11 mouse cellular contexts compared by ENCODE assay signal in the genomic region with DNA sequence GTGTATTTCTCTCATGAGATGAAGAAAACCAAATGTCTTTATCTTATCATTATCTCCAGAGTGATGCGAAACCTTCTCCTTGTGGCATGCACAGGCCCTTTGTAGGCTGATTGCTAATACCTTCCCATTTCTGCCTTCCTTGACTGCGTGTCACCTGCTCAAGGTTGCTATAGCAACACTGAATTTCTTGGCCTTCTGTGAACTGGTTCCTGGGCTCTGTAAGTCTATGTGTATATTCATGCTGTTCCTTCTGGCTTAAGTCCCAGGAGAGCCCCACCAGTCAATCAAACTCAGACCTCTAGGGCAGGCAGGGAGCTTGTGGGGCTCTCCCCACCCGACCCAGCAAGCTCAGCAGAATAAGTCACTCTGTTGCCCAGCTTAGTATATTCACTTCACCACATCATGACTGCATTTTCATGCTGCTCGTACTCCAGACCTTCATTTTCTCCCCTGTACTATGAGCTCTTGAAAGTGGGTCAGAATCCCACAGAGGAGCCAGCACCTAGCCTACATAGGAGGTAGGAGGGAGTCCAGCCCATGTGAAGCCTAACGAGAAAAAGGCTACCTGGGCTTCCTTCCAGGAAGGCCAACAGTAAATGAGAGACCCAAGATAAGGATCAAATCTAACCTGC.
A peak's percentile ranks its signal among the peaks of the same experiment; 100 is the strongest.
DNase-seq lines count a peak whose midpoint lies in the region; ATAC-seq and TF ChIP-seq lines count a peak whose summit lies in the region.
"Had no signal": no experiment of that assay in that cellular context is flagged by ENCODE, and none has a peak within 500 bp of the region (broad histone marks: within the 10 kb centered on the region; RNA-seq: fewer than 3 reads in every experiment).

No protein-coding gene starts in this region.

- peaks cover 4% of the 10 kb centered on the region; the same call in 1 of the 2 replicates for H3K4me1 ChIP-seq in cerebellum, adult 2 months (ENCODE audit: control insufficient read depth, insufficient read depth, low read length)
- peaks cover 15% of the 10 kb centered on the region; the same call in 1 of the 2 replicates for H3K4me1 ChIP-seq in lung, embryonic 15.5 days
- H3K4me1 ChIP-seq in midbrain, embryonic 14.5 days (ENCODE audit: control insufficient read depth, insufficient read depth, low read length), result peaks cover 13% of the 10 kb centered on the region

- WGBS in cerebellum, adult 2 months, result 35% methylated on average over 5 of the region's 5 CpGs
- WGBS in lung, embryonic 15.5 days, result 53% methylated on average over 5 of the region's 5 CpGs
- WGBS in midbrain, embryonic 14.5 days, result 43% methylated on average over 5 of the region's 5 CpGs

- H3K9me3 ChIP-seq in lung, embryonic 15.5 days, result no peaks in the 10 kb centered on the region
- H3K9me3 ChIP-seq in midbrain, embryonic 14.5 days (ENCODE audit: control insufficient read depth, low read length), result no peaks in the 10 kb centered on the region
- H3K9me3 ChIP-seq: embryonic facial prominence, embryonic 12.5 days had no signal

- no peak for TF ChIP-seq CTCF in cerebellum, adult 2 months (IDR thresholded peaks at IDR 0.05; ENCODE audit: borderline replicate concordance, insufficient read depth, low read depth, low read length)

- H3K27me3 ChIP-seq in cerebellum, adult 2 months (ENCODE audit: control insufficient read depth, insufficient read depth, low read length), result no peaks in the 10 kb centered on the region
- no peaks in the 10 kb centered on the region for H3K27me3 ChIP-seq in lung, embryonic 15.5 days
- H3K27me3 ChIP-seq in midbrain, embryonic 14.5 days (ENCODE audit: control insufficient read depth, insufficient read depth, low read length), result no peaks in the 10 kb centered on the region
- H3K27me3 ChIP-seq: embryonic facial prominence, embryonic 12.5 days had no signal

- no peaks in the 10 kb centered on the region for H3K36me3 ChIP-seq in lung, embryonic 15.5 days
- no peaks in the 10 kb centered on the region for H3K36me3 ChIP-seq in midbrain, embryonic 14.5 days (ENCODE audit: control insufficient read depth, insufficient read depth, low read length)
- H3K36me3 ChIP-seq: embryonic facial prominence, embryonic 12.5 days had no signal

- H3K9ac ChIP-seq in lung, embryonic 15.5 days, result no peak overlapping the region
- no peak overlapping the region for H3K9ac ChIP-seq in midbrain, embryonic 14.5 days (replicated peaks; ENCODE audit: low read length)
- H3K9ac ChIP-seq: embryonic facial prominence, embryonic 12.5 days had no signal

- no peak overlapping the region for H3K27ac ChIP-seq in cerebellum, adult 2 months (ENCODE audit: insufficient read depth, low read length)
- no peak overlapping the region; the same call in 1 of the 2 replicates for H3K27ac ChIP-seq in lung, embryonic 15.5 days
- H3K27ac ChIP-seq in midbrain, embryonic 14.5 days (replicated peaks; ENCODE audit: low read depth, low read length), result peak overlapping the region; percentile 71
- H3K27ac ChIP-seq: embryonic facial prominence, embryonic 12.5 days; kidney, postnatal 0 days had no signal

- ATAC-seq in lung, embryonic 15.5 days (ENCODE audit: borderline replicate concordance, extremely low read depth, low FRiP score, low TSS enrichment), result peak; percentile 65; the same call in 1 of the 2 replicates
- peak; percentile 50; the same call in 1 of the 2 replicates for ATAC-seq in midbrain, embryonic 14.5 days (ENCODE audit: low FRiP score, low TSS enrichment)

- DNase-seq in cerebellum, adult 2 months, result peak; percentile 13 to 21
- DNase-seq in cerebellum, adult 11 months, result no peak
- DNase-seq in lung, postnatal 10 days, result no peak
- DNase-seq in cerebellum, postnatal 25 days, result peak; percentile 10 to 15
- peak; percentile 79 for DNase-seq in midbrain, embryonic 14.5 days
- no peak for DNase-seq in ovary, postnatal 14 days (ENCODE audit: low spot score)
- DNase-seq in adrenal gland, postnatal 36 days, result no peak
- DNase-seq: gastrocnemius, postnatal 10 days had no signal

- no peak overlapping the region for H3K4me2 ChIP-seq in lung, embryonic 15.5 days
- no peak overlapping the region for H3K4me2 ChIP-seq in midbrain, embryonic 14.5 days (ENCODE audit: low read length)
- H3K4me2 ChIP-seq: embryonic facial prominence, embryonic 12.5 days had no signal

- H3K4me3 ChIP-seq in cerebellum, adult 2 months (replicated peaks; ENCODE audit: insufficient read depth, low read depth, low read length), result no peak overlapping the region
- no peak overlapping the region for H3K4me3 ChIP-seq in lung, embryonic 15.5 days
- no peak overlapping the region for H3K4me3 ChIP-seq in midbrain, embryonic 14.5 days (replicated peaks; ENCODE audit: low read depth, low read length)
- H3K4me3 ChIP-seq: embryonic facial prominence, embryonic 12.5 days had no signal

- no peak for TF ChIP-seq POLR2A in cerebellum, adult 2 months (IDR thresholded peaks at IDR 0.05; ENCODE audit: borderline replicate concordance, insufficient read depth, low read length)

Comparison
In these comparisons a context has a peak if more than half of its experiments do, and no peak if none do; other contexts are left out.
1. DNase-seq: peak in cerebellum, adult 2 months (2 of 2), cerebellum, postnatal 25 days (2 of 2) and midbrain, embryonic 14.5 days (single experiment); none in cerebellum, adult 11 months (single experiment), lung, postnatal 10 days (single experiment), ovary, postnatal 14 days (single experiment) and adrenal gland, postnatal 36 days (0 of 2).